In genomic region chr1:131327167-131327566, GRCm38 (mm10) we compare ENCODE assay signal across 6 mouse cellular contexts.
"Had no signal": no experiment of that assay in that cellular context is flagged by ENCODE, and none has a peak within 500 bp of the region (broad histone marks: within the 10 kb centered on the region; RNA-seq: fewer than 3 reads in every experiment).

No protein-coding gene starts in this region.

- DNase-seq: kidney, postnatal 36 days; left cerebral cortex, postnatal 4 days; lung, adult 18-20 months; right cerebral cortex, postnatal 14 days; thymus, adult 2 months; thymus, postnatal 25 days had no signal
